Mouse (Mus musculus) forebrain, embryonic 16.5 days (tissue): ENCODE data around the gene Rtp1. TPM values are rescaled to one million over a fixed set of nuclear protein-coding genes. Genes with fewer than 3 reads are reported as not detected.
A peak's percentile ranks its signal among the peaks of the same experiment; 100 is the strongest.

Experiments used
- ATAC-seq: fragments of 200-750 bp; cut with Nextera tagmentation; 2 replicates; pipeline ENCODE4 v1.8.0; 2017; ENCODE audit warnings: mild to moderate bottlenecking, moderate library complexity
- H3K27ac ChIP-seq: fragments of 300-500 bp; sonication (generic); 2 replicates; pipeline ENCODE4 v1.5.1; 2014; ENCODE audit warnings: low read length, control low read depth
- H3K27me3 ChIP-seq: fragments of 300-500 bp; sonication (generic); replicated peaks from 2 replicates; pipeline ENCODE4 v1.6.1; 2014; ENCODE audit warnings: low read length; ENCODE audit not compliant: control insufficient read depth, insufficient read depth
- H3K36me3 ChIP-seq: fragments of 300-500 bp; sonication (generic); 2 replicates; pipeline ENCODE4 v1.6.1; 2014; ENCODE audit not compliant: control insufficient read depth, insufficient read depth
- H3K4me1 ChIP-seq: fragments of 300-500 bp; sonication (generic); replicated peaks from 2 replicates; pipeline ENCODE4 v1.6.1; 2014; ENCODE audit warnings: low read length; ENCODE audit not compliant: control insufficient read depth, insufficient read depth
- H3K4me2 ChIP-seq: fragments of 300-500 bp; sonication (generic); 2 replicates; pipeline ENCODE4 v1.6.1; 2014; ENCODE audit warnings: mild to moderate bottlenecking, low read length, control low read depth
- H3K4me3 ChIP-seq: fragments of 300-500 bp; sonication (generic); replicated peaks from 2 replicates; pipeline ENCODE4 v1.5.1; 2014; ENCODE audit warnings: mild to moderate bottlenecking, low read length, control low read depth
- H3K9ac ChIP-seq: fragments of 300-500 bp; sonication (generic); replicated peaks from 2 replicates; pipeline ENCODE4 v1.6.1; 2014; ENCODE audit warnings: low read depth, low read length, control low read depth
- H3K9me3 ChIP-seq: fragments of 300-500 bp; sonication (generic); 2 replicates; pipeline ENCODE4 v1.6.1; 2016; ENCODE audit warnings: low read length; ENCODE audit not compliant: control insufficient read depth
- WGBS: fragments of 180-500 bp; shearing (Covaris S2); extraction: QIAGEN DNeasy Blood & Tissue Kit; methylation state at CpG from one replicate; pipeline ENCODE4 v1.1.7; 2014; 5-methylcytosine and 5-hydroxymethylcytosine counted together
- polyA plus RNA-seq: library from polyadenylated mRNA; unstranded; fragments of >200 nt; fragmentation: Nextera tagmentation; extraction: Ambion mirVana; gene quantifications from 2 replicates; pipeline ENCODE4 v1.2.1, GENCODE M21; 2015

Gene Rtp1
- polyA plus RNA-seq = 0.42 TPM in 1 of 2 replicates, not detected in the other

- Histone ChIP-seq H3K36me3 (no peaks in the 10 kb centered on the region), H3K4me3 (no peak within 1 kb of the TSS), H3K9me3 (no peaks in the 10 kb centered on the region), H3K4me1 (no peaks in the 10 kb centered on the region), H3K27ac (no peak within 1 kb of the TSS), H3K9ac (no peak within 1 kb of the TSS), H3K4me2 (no peak within 1 kb of the TSS), H3K27me3 (no peaks in the 10 kb centered on the region)
- 73% methylated on average over 7 of the region's 7 CpGs for WGBS
- no peak for ATAC-seq
Observed at GRCm38 (mm10) chr16:23428647-23429319, at the start of gene Rtp1. Gene Rtp1, plus strand, starts transcription at chr16:23429133.

- WGBS = 78% methylated on average over 3 of the region's 3 CpGs
- ATAC-seq = no peak
- Histone ChIP-seq H3K27ac (no peak overlapping the region), H3K27me3 (no peaks in the 10 kb centered on the region), H3K4me2 (no peak overlapping the region), H3K36me3 (no peaks in the 10 kb centered on the region), H3K4me3 (no peak overlapping the region), H3K9ac (no peak overlapping the region), H3K9me3 (no peaks in the 10 kb centered on the region), H3K4me1 (no peaks in the 10 kb centered on the region)
Observed at GRCm38 (mm10) chr16:23379536-23380230, 49.2 kb upstream of the Rtp1 start.

DNA sequence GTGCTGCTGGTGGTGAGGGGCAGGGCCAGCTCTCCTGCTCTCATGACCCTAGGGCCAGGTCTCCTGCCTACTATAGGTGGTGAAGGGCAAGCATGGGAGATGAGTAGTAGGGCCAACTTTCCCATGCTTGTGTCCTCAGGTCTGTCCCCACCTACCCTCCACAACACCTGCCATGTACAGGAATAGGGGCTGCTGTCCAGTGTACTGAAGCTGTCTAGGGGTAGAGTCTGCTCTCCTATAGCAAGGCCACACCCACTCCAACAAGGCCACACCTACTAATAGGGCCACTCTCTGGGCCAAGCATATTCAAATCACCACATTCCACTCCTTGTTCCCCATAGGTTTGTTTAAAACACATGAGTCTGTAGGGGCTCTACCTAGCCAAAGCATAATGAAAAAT is 44.6 kb upstream of the Rtp1 start:
- Histone ChIP-seq H3K4me1 (no peaks in the 10 kb centered on the region), H3K27me3 (no peaks in the 10 kb centered on the region), H3K36me3 (no peaks in the 10 kb centered on the region), H3K4me3 (no peak overlapping the region), H3K27ac (no peak overlapping the region), H3K4me2 (no peak overlapping the region), H3K9ac (no peak overlapping the region), H3K9me3 (peaks cover 5% of the 10 kb centered on the region; the same call in 1 of the 2 replicates)
- no peak for ATAC-seq

- no peak overlapping the region for H3K4me3 ChIP-seq
- H3K9ac ChIP-seq = no peak overlapping the region
- no peaks in the 10 kb centered on the region for H3K9me3 ChIP-seq
- no peak overlapping the region for H3K27ac ChIP-seq
- WGBS = 92% methylated on average over 5 of the region's 5 CpGs
- H3K4me1 ChIP-seq = no peaks in the 10 kb centered on the region
- H3K4me2 ChIP-seq = no peak overlapping the region
- H3K36me3 ChIP-seq = no peaks in the 10 kb centered on the region
- ATAC-seq = no peak
- H3K27me3 ChIP-seq = no peaks in the 10 kb centered on the region
Observed at GRCm38 (mm10) chr16:23397931-23398330, 31.0 kb upstream of the Rtp1 start.

GRCm38 (mm10) chr16:23401463-23401862 is 27.5 kb upstream of the Rtp1 start:
- no peak overlapping the region for H3K9ac ChIP-seq
- no peaks in the 10 kb centered on the region for H3K4me1 ChIP-seq
- H3K4me3 ChIP-seq = no peak overlapping the region
- H3K4me2 ChIP-seq = no peak overlapping the region
- WGBS = 81% methylated on average over 4 of the region's 4 CpGs
- ATAC-seq = no peak
- H3K27ac ChIP-seq = no peak overlapping the region
- H3K9me3 ChIP-seq = no peaks in the 10 kb centered on the region
- H3K36me3 ChIP-seq = no peaks in the 10 kb centered on the region
- H3K27me3 ChIP-seq = no peaks in the 10 kb centered on the region

GRCm38 (mm10) chr16:23401959-23402358 is 27.0 kb upstream of the Rtp1 start:
- no peak overlapping the region for H3K27ac ChIP-seq
- ATAC-seq = no peak
- H3K4me3 ChIP-seq = no peak overlapping the region
- H3K4me1 ChIP-seq = no peaks in the 10 kb centered on the region
- no peaks in the 10 kb centered on the region for H3K27me3 ChIP-seq
- no peaks in the 10 kb centered on the region for H3K36me3 ChIP-seq
- WGBS = 69% methylated on average over 3 of the region's 3 CpGs
- no peak overlapping the region for H3K9ac ChIP-seq
- no peaks in the 10 kb centered on the region for H3K9me3 ChIP-seq
- no peak overlapping the region for H3K4me2 ChIP-seq

DNA sequence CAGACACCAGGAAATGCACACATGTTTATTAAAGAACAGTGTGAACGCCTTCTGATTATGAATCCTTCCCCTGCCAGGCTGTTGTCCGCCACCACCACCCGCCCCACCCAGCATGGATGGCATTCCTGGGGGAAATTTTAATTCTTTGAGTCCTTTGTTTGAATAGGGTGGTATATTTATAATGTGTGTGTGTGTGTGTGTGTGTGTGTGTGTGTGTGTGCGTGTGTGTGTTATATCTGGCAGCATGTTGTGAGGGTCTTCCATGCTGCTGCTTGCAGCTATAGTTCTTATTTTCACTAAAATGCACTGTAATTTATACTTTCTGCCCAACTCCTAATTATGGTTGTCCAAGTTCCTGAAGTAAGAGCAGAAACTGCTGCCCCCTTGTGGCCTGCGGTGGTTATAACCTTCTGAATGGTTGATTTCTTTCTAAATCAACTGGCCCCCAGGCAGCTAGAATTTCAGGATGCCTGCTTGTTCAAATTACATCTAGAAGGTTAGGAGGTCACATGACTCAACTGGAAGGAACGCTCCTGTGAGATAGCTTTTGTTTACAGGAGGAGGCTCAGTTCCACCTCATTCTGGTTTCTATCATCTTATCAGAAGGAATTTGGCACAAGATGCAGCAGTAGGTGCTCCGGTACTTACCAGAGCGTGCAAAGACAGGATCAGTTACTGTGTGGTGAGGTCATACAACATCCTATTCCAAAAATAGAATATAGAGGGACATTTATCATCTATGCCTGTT is 25.8 kb upstream of the Rtp1 start:
- Histone ChIP-seq H3K27ac (no peak overlapping the region), H3K9me3 (no peaks in the 10 kb centered on the region), H3K36me3 (no peaks in the 10 kb centered on the region), H3K4me2 (no peak overlapping the region), H3K27me3 (no peaks in the 10 kb centered on the region), H3K4me1 (no peaks in the 10 kb centered on the region), H3K4me3 (no peak overlapping the region), H3K9ac (no peak overlapping the region)
- 55% methylated on average over 8 of the region's 8 CpGs for WGBS
- peak; percentile 50; the same call in 1 of the 2 replicates for ATAC-seq

DNA sequence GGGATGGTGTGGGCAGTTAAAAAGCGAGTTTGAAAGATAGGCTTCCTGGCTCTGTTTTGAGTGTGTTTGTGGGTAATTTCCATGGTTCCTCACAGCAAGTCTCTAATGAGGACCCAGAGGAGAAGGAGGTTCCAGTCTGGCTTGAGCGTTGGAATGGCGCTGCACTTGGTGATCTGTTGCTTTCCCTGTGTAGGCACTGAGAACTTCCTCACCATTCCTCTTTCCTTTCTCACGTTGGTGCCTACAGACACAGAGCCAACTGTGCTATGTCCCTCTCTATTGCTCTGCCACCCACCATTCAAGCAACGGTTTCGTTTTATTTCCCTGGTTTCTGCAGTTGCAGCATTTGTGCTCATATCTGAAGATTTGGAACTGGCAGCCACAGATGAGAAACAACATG is 16.0 kb upstream of the Rtp1 start:
- H3K9ac ChIP-seq = no peak overlapping the region
- 88% methylated on average over 6 of the region's 6 CpGs for WGBS
- H3K36me3 ChIP-seq = no peaks in the 10 kb centered on the region
- ATAC-seq = no peak
- no peaks in the 10 kb centered on the region for H3K9me3 ChIP-seq
- no peak overlapping the region for H3K4me3 ChIP-seq
- no peaks in the 10 kb centered on the region for H3K27me3 ChIP-seq
- H3K27ac ChIP-seq = no peak overlapping the region
- no peak overlapping the region for H3K4me2 ChIP-seq
- H3K4me1 ChIP-seq = no peaks in the 10 kb centered on the region

DNA sequence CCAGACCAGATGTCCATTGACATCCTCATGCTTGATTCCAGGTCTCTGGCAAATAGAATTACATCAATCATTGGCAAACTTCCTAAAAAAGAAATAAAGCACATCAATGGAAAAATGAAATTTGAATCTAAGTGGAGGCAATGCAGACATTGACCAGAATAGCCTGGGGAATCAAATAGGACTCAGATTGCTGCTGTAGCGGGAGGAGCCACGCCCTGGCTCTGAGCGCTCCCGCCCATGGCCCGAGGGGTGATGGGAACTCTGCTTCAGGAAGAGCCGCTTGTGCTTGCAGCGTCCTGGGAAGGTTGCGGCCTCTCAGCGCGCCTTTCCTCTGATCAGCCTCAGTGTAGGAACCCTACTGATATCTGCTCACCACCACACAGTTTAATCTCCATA is 12.7 kb upstream of the Rtp1 start:
- H3K4me3 ChIP-seq = no peak overlapping the region
- ATAC-seq = no peak
- peak overlapping the region; percentile 2; the same call in 1 of the 2 replicates for H3K4me2 ChIP-seq
- 52% methylated on average over 10 of the region's 10 CpGs for WGBS
- no peak overlapping the region for H3K9ac ChIP-seq
- H3K27ac ChIP-seq = no peak overlapping the region
- H3K27me3 ChIP-seq = no peaks in the 10 kb centered on the region
- H3K4me1 ChIP-seq = no peaks in the 10 kb centered on the region
- no peaks in the 10 kb centered on the region for H3K9me3 ChIP-seq
- no peaks in the 10 kb centered on the region for H3K36me3 ChIP-seq
